In genomic region chr2:84838993-84839980, GRCm38 (mm10) we compare ENCODE assay signal across 8 mouse cellular contexts. TPM values are rescaled to one million over a fixed set of nuclear protein-coding genes. Genes with fewer than 3 reads are reported as not detected.
DNase-seq lines count a peak whose midpoint lies in the region; ATAC-seq and TF ChIP-seq lines count a peak whose summit lies in the region.

No protein-coding gene starts in this region.

- no peaks in the 10 kb centered on the region for H3K9me3 ChIP-seq in forebrain, embryonic 16.5 days (ENCODE audit: control insufficient read depth, low read length)
- H3K9me3 ChIP-seq in hindbrain, postnatal 0 days (ENCODE audit: low read length): no peaks in the 10 kb centered on the region
- H3K9me3 ChIP-seq in lung, postnatal 0 days (ENCODE audit: low read length): no peaks in the 10 kb centered on the region

- H3K27me3 ChIP-seq in forebrain, embryonic 16.5 days (replicated peaks; ENCODE audit: control insufficient read depth, insufficient read depth, low read length): peaks cover 24% of the 10 kb centered on the region
- H3K27me3 ChIP-seq in hindbrain, postnatal 0 days (ENCODE audit: insufficient read depth, low read length): peaks cover 26% of the 10 kb centered on the region
- 0 out of 2 replicates have a peak, but pooled peaks cover 3% of the 10 kb centered on the region for H3K27me3 ChIP-seq in lung, postnatal 0 days (replicated peaks; ENCODE audit: insufficient read depth, low read length)

- peak overlapping the region; percentile 83 for H3K4me2 ChIP-seq in forebrain, embryonic 16.5 days (ENCODE audit: low read length)
- H3K4me2 ChIP-seq in hindbrain, postnatal 0 days (ENCODE audit: low read depth, low read length): peak overlapping the region; percentile 89
- H3K4me2 ChIP-seq in lung, postnatal 0 days (replicated peaks; ENCODE audit: low read depth, low read length): peak overlapping the region; percentile 80

- no peaks in the 10 kb centered on the region for H3K36me3 ChIP-seq in forebrain, embryonic 16.5 days (ENCODE audit: control insufficient read depth, insufficient read depth)
- no peaks in the 10 kb centered on the region for H3K36me3 ChIP-seq in hindbrain, postnatal 0 days (ENCODE audit: insufficient read depth, low read length)
- no peaks in the 10 kb centered on the region for H3K36me3 ChIP-seq in lung, postnatal 0 days (ENCODE audit: insufficient read depth, low read length)

- H3K9ac ChIP-seq in forebrain, embryonic 16.5 days (replicated peaks; ENCODE audit: low read depth, low read length): peak overlapping the region; percentile 46
- peak overlapping the region; percentile 38 for H3K9ac ChIP-seq in hindbrain, postnatal 0 days (replicated peaks; ENCODE audit: low read length)
- H3K9ac ChIP-seq in lung, postnatal 0 days (replicated peaks; ENCODE audit: low read depth): peak overlapping the region; percentile 71

- peak overlapping the region; percentile 49 for H3K4me3 ChIP-seq in forebrain, embryonic 16.5 days (replicated peaks; ENCODE audit: low read length)
- peak overlapping the region; percentile 50 for H3K4me3 ChIP-seq in hindbrain, postnatal 0 days (ENCODE audit: low read length)
- peak overlapping the region; percentile 58 for H3K4me3 ChIP-seq in lung, postnatal 0 days (ENCODE audit: low read depth, low read length)

- peak; percentile 11 for ATAC-seq in forebrain, embryonic 16.5 days
- no peak; the same call in 1 of the 2 replicates for ATAC-seq in hindbrain, postnatal 0 days
- peak; percentile 14; the same call in 1 of the 2 replicates for ATAC-seq in lung, postnatal 0 days
- no peak for ATAC-seq in frontal cortex, adult (ENCODE audit: low TSS enrichment)

- H3K27ac ChIP-seq in forebrain, embryonic 16.5 days (ENCODE audit: low read length): no peak overlapping the region
- H3K27ac ChIP-seq in hindbrain, postnatal 0 days: no peak overlapping the region
- peak overlapping the region; percentile 74 for H3K27ac ChIP-seq in lung, postnatal 0 days (ENCODE audit: low read length)

- no peak for TF ChIP-seq CTCF in hindbrain, postnatal 0 days (IDR thresholded peaks at IDR 0.05; ENCODE audit: low read depth)
- TF ChIP-seq CTCF in lung, postnatal 0 days (IDR thresholded peaks at IDR 0.05): no peak

- DNase-seq in A20 (ENCODE audit: low read depth, low spot score) (peak; percentile 70), NIH3T3 (ENCODE audit: low read depth) (peak; percentile 76)
- no peak for DNase-seq in hindbrain, postnatal 0 days (ENCODE audit: low spot score)
- peak; percentile 55 for DNase-seq in lung, postnatal 0 days (ENCODE audit: low spot score)
- peak; percentile 78 to 83 for DNase-seq in spleen, postnatal 10 days (ENCODE audit: low spot score in 2 of 2)
- no peak for DNase-seq in layer of hippocampus, postnatal 14 days (ENCODE audit: low spot score in 2 of 2)

- TF ChIP-seq EP300 in lung, postnatal 0 days (IDR thresholded peaks at IDR 0.05): 0 out of 2 replicates have a peak, but pooled peaks have one; percentile 12

- WGBS in forebrain, embryonic 16.5 days: under 1% methylated on average over 47 of the region's 47 CpGs
- under 1% methylated on average over 47 of the region's 47 CpGs for WGBS in hindbrain, postnatal 0 days
- under 1% methylated on average over 46 of the region's 47 CpGs for WGBS in lung, postnatal 0 days

- peaks cover 16% of the 10 kb centered on the region for H3K4me1 ChIP-seq in forebrain, embryonic 16.5 days (replicated peaks; ENCODE audit: control insufficient read depth, insufficient read depth, low read length)
- H3K4me1 ChIP-seq in hindbrain, postnatal 0 days (ENCODE audit: insufficient read depth, low read length): peaks cover 11% of the 10 kb centered on the region; the same call in 1 of the 2 replicates
- peaks cover 7% of the 10 kb centered on the region; the same call in 1 of the 2 replicates for H3K4me1 ChIP-seq in lung, postnatal 0 days (ENCODE audit: insufficient read depth, low read depth, low read length)

RNA-seq across cellular contexts. Expression of gene Slc43a1, which starts 0.6 kb away (rescaled TPM):
- 2.6 and 3.1 TPM in 2 replicates for polyA plus RNA-seq in forebrain, embryonic 16.5 days (2015; fragmentation: Nextera tagmentation; extraction: Ambion mirVana)
- 5.8 and 9.3 TPM in 2 replicates for total RNA-seq in hindbrain, postnatal 0 days (2014; rRNA removed)
- polyA plus RNA-seq in hindbrain, postnatal 0 days (2015; fragmentation: Nextera tagmentation; extraction: Ambion mirVana): 1.3 and 1.5 TPM in 2 replicates
- 4.9 and 6.6 TPM in 2 replicates for polyA plus RNA-seq in lung, postnatal 0 days (2015; fragmentation: Nextera tagmentation; extraction: Ambion mirVana)
- under 1 TPM; 0.33 to 0.37 TPM for total RNA-seq in layer of hippocampus, postnatal 14 days (2021)

RNA-seq across cellular contexts. Expression of gene Timm10, which starts 12.5 kb away (rescaled TPM):
- polyA plus RNA-seq in forebrain, embryonic 16.5 days (2015; fragmentation: Nextera tagmentation; extraction: Ambion mirVana): 58.0 and 69.5 TPM in 2 replicates
- total RNA-seq in hindbrain, postnatal 0 days (2014; rRNA removed): 44.5 and 57.3 TPM in 2 replicates
- polyA plus RNA-seq in hindbrain, postnatal 0 days (2015; fragmentation: Nextera tagmentation; extraction: Ambion mirVana): 82.5 and 91.7 TPM in 2 replicates
- polyA plus RNA-seq in lung, postnatal 0 days (2015; fragmentation: Nextera tagmentation; extraction: Ambion mirVana): 24.2 and 28.5 TPM in 2 replicates
- total RNA-seq in layer of hippocampus, postnatal 14 days (2021): 10 to 100 TPM; 59.1 to 59.8 TPM

RNA-seq across cellular contexts. Expression of gene Smtnl1, which starts 16.8 kb away (rescaled TPM):
- polyA plus RNA-seq in forebrain, embryonic 16.5 days (2015; fragmentation: Nextera tagmentation; extraction: Ambion mirVana): not detected in 2 replicates
- total RNA-seq in hindbrain, postnatal 0 days (2014; rRNA removed): 0.75 TPM in 1 of 2 replicates, not detected in the other
- polyA plus RNA-seq in hindbrain, postnatal 0 days (2015; fragmentation: Nextera tagmentation; extraction: Ambion mirVana): not detected in 2 replicates
- 0.44 and 0.53 TPM in 2 replicates for polyA plus RNA-seq in lung, postnatal 0 days (2015; fragmentation: Nextera tagmentation; extraction: Ambion mirVana)
- total RNA-seq in layer of hippocampus, postnatal 14 days (2021): not detected

RNA-seq across cellular contexts. Expression of gene Ube2l6, which starts 40.7 kb away (rescaled TPM):
- polyA plus RNA-seq in forebrain, embryonic 16.5 days (2015; fragmentation: Nextera tagmentation; extraction: Ambion mirVana): 21.2 and 28.1 TPM in 2 replicates
- total RNA-seq in hindbrain, postnatal 0 days (2014; rRNA removed): 12.8 and 22.6 TPM in 2 replicates
- polyA plus RNA-seq in hindbrain, postnatal 0 days (2015; fragmentation: Nextera tagmentation; extraction: Ambion mirVana): 16.8 and 17.7 TPM in 2 replicates
- 83.7 and 85.6 TPM in 2 replicates for polyA plus RNA-seq in lung, postnatal 0 days (2015; fragmentation: Nextera tagmentation; extraction: Ambion mirVana)
- total RNA-seq in layer of hippocampus, postnatal 14 days (2021): 1 to 10 TPM; 4.1 to 4.5 TPM

RNA-seq across cellular contexts. Expression of gene Rtn4rl2, which starts 47.2 kb away (rescaled TPM):
- 9.8 and 11.4 TPM in 2 replicates for polyA plus RNA-seq in forebrain, embryonic 16.5 days (2015; fragmentation: Nextera tagmentation; extraction: Ambion mirVana)
- 10.1 and 12.2 TPM in 2 replicates for total RNA-seq in hindbrain, postnatal 0 days (2014; rRNA removed)
- polyA plus RNA-seq in hindbrain, postnatal 0 days (2015; fragmentation: Nextera tagmentation; extraction: Ambion mirVana): 4.2 and 4.3 TPM in 2 replicates
- 0.62 and 1.1 TPM in 2 replicates for polyA plus RNA-seq in lung, postnatal 0 days (2015; fragmentation: Nextera tagmentation; extraction: Ambion mirVana)
- total RNA-seq in layer of hippocampus, postnatal 14 days (2021): 10 to 100 TPM; 92.5 to 99.2 TPM

Comparison
In these comparisons a context has a peak if more than half of its experiments do, and no peak if none do; other contexts are left out.
1. DNase-seq: peak in A20 (single experiment), NIH3T3 (single experiment), lung, postnatal 0 days (single experiment) and spleen, postnatal 10 days (2 of 2); none in hindbrain, postnatal 0 days (single experiment) and layer of hippocampus, postnatal 14 days (0 of 2).
2. ATAC-seq: peak in forebrain, embryonic 16.5 days (single experiment) and lung, postnatal 0 days (single experiment); none in hindbrain, postnatal 0 days (single experiment) and frontal cortex, adult (single experiment).
3. Peak in every context shown above with its lines, with median percentiles within 50 percentile points of each other: H3K4me2 ChIP-seq, H3K4me3 ChIP-seq and H3K9ac ChIP-seq.